Mouse (Mus musculus): Measurements from ENCODE around the gene Cln5. TPM values are rescaled to one million over a fixed set of nuclear protein-coding genes. Genes with fewer than 3 reads are reported as not detected.

The Cln5 gene
- 70.2 and 73.2 TPM in 2 replicates for total RNA-seq (2017)

- ATAC-seq (ENCODE audit: extremely low read depth, insufficient number of reproducible peaks, low FRiP score, poor library complexity, severe bottlenecking): peak; percentile 76
Measured at GRCm38 (mm10) chr14:103069864-103070611, at the start of gene Cln5. Gene Cln5, plus strand, starts transcription at chr14:103070216.

DNA sequence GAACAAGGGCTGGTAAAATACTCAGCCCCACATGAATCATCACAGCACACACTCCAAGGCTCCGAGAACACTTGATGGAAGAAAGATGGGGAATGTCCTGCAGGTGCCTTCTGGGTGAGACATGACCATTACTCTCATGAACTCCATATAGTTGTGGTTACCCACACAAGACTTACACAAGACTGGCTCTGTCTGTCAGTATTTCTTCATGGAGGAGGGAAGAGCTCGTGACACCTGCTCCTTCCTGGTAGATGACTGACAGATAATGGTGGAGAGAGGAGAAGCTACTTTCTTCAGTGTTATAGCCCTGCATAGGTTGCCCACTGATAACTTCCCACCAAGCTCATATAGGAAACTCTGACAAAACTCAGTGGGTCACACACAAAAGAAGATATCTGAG is 40.8 kb upstream of the Cln5 start:
- peak; percentile 69 for ATAC-seq (ENCODE audit: extremely low read depth, insufficient number of reproducible peaks, low FRiP score, poor library complexity, severe bottlenecking)

GRCm38 (mm10) chr14:103033271-103033823 is 36.7 kb upstream of the Cln5 start:
- peak; percentile 81 for ATAC-seq (ENCODE audit: extremely low read depth, insufficient number of reproducible peaks, low FRiP score, poor library complexity, severe bottlenecking)

- peak; percentile 18; the same call in 1 of the 2 replicates for ATAC-seq (ENCODE audit: extremely low read depth, insufficient number of reproducible peaks, low FRiP score, poor library complexity, severe bottlenecking)
Measured at GRCm38 (mm10) chr14:103034076-103034475, 35.9 kb upstream of the Cln5 start.

DNA sequence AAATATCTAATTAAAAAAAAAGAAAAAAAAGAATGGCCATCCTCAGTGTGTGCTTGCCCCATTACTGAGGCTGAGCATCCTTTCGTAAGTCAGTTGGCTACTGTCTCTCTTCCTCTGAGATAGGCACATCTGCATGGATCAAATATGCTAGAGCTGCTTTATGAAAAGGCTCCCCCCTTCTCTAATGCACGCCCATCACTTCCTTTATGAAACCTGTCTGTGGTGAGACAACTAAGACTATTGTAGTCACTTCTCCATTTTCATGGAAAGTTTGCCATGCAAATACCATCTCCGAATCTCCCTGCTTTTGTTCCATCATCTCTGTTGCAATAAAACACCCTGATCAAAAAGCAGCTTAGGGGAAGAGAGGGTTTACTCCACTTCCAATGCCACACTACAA is 33.0 kb upstream of the Cln5 start:
- ATAC-seq (ENCODE audit: extremely low read depth, insufficient number of reproducible peaks, low FRiP score, poor library complexity, severe bottlenecking): peak; percentile 78

DNA sequence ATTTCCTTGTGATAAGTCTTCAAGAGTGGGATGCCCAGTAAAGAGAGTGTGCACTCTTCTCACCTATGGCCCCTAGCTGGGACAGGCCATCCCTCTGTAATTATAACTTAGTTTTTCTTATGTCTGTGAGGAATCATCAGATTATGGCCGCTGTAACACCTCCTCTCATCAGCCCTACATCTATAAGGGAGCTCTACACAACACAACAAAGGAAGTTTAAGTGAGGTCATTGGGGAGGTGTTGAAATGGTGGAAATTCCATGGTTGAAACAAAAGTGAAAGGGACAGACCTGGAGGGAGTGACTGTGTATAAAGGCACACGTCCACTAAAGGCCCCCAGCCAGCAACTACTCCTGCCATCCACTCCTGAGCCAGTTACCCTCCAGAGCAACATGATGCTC is 23.3 kb upstream of the Cln5 start, which contains the start of gene Acod1:
Gene Acod1, plus strand, starts transcription at position 301 of the 400 bp plus-strand sequence.
- ATAC-seq (ENCODE audit: extremely low read depth, insufficient number of reproducible peaks, low FRiP score, poor library complexity, severe bottlenecking): peak; percentile 40; the same call in 1 of the 2 replicates

DNA sequence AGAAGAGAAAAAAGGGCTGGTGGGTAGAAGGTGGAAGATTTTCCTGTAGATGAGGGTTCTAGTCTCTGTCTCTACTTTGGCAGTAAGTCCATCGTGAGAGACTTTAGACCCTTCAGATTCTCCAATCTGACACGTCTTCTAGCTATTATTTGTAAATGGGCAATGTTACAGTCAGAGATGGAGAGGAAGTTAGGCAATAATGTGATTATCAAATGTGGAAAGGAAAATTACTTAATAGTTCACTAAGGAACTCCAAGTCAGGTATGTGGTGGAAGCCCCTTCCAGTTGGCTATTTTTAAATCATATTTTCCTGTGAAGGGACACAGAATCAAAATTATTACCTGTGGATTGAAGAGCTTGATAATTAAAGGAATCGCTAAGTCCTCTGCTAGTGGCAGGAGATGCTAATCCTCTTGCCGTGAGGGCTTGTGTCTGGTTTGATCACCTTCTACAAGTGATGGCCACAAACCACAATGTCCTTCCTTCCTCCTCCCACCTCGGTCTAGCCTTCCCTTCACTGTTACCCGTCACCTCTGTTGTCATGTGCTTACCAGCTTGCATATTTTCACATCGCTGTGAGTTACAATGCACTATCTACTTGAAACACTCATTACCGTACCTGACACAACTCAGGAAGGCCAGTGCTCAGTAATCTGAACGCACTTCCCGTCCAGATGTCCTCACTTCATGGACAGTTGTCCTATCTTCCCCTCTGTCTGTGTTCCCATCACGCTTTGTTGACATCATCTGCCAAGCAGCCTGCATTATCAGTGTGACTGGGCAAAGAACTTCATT is 21.5 kb upstream of the Cln5 start:
- ATAC-seq (ENCODE audit: extremely low read depth, insufficient number of reproducible peaks, low FRiP score, poor library complexity, severe bottlenecking): peak; percentile 78

- peak; percentile 85 for ATAC-seq (ENCODE audit: extremely low read depth, insufficient number of reproducible peaks, low FRiP score, poor library complexity, severe bottlenecking)
Measured at GRCm38 (mm10) chr14:103051159-103051769, 18.8 kb upstream of the Cln5 start.

DNA sequence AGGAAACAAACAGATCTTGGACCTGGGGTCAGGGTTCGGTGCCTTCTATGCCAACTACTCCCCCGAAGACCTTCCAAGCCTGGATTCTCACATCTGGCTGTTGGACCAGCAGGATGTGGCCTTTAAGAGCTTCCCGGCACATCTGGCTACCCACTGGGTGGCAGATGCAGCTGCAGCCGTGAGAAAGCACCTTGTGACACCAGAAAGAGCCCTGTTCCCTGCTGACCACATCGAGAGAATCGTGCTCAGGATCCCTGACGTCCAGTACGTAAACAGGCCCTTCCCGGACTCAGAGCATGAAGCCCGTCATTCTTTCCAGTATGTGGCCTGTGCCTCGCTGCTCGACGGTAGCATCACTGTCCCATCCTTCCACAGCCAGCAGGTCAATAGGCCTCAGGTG is 15.3 kb upstream of the Cln5 start:
- no peak for ATAC-seq (ENCODE audit: extremely low read depth, insufficient number of reproducible peaks, low FRiP score, poor library complexity, severe bottlenecking)

GRCm38 (mm10) chr14:103056601-103057000 is 13.4 kb upstream of the Cln5 start:
- ATAC-seq (ENCODE audit: extremely low read depth, insufficient number of reproducible peaks, low FRiP score, poor library complexity, severe bottlenecking): no peak

DNA sequence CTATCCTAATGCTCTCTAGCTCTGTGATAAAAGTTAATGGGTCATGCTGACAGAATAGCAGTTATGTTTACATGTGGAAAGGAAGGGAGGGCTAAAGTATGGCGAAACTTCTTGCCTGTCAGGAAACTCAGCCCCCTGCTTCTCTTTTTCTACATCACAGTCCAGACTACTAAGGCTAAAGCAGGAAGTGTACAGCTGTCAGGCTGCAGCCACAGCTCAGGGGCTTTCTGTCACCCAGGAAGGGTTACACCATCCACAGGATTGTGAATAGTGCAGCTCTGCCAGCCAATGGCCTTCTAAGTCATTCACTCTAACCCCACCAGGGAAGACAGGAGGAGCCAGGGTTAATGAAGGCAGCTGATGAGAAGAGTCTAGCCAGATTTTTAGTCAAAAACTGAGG is 11.0 kb upstream of the Cln5 start:
- peak; percentile 91 for ATAC-seq (ENCODE audit: extremely low read depth, insufficient number of reproducible peaks, low FRiP score, poor library complexity, severe bottlenecking)

GRCm38 (mm10) chr14:103059495-103059894 is 10.5 kb upstream of the Cln5 start:
- ATAC-seq (ENCODE audit: extremely low read depth, insufficient number of reproducible peaks, low FRiP score, poor library complexity, severe bottlenecking): peak; percentile 43; the same call in 1 of the 2 replicates

DNA sequence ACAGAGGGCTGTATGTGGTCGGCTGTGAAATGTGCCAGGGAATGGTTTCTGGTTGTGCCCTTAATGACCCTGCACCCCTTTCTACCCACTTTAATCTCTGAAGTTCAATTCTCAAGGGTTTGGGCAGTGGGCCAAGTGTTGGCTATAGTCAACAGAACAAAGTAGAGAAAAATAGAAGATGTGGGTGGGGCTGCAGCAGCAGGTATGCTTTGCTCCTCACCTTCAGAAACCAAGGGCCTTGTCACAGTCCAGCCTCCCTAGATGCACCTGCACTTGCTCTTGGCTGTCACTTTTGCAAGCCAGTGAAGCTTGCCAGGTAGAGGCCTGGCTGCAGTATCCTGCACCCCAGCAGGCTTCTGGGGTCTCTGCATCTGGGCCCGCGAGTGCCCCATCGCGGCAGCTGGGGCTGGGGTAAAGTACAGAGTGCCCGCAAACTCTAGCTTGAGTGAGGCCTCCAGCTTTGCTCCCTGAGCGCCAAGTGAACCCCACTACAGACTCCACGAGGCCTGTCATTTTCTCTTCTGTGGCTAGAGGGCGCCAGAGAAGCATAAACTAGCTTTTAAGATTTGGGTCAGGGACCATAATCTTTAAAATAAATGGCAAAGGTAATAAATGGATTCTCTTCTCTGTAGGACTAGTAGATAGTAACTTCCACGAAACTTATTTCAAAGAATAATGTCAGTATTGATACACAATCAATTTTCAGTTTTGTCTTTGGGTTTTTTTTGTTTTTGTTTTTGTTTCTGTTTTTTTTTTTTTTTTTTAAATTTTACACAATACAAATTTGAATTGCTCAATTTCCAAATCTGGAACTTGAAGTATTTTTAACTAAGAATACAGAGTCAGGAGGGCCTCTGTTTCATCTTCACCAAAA is 4.5 kb upstream of the Cln5 start:
- ATAC-seq (ENCODE audit: extremely low read depth, insufficient number of reproducible peaks, low FRiP score, poor library complexity, severe bottlenecking): peak; percentile 51

DNA sequence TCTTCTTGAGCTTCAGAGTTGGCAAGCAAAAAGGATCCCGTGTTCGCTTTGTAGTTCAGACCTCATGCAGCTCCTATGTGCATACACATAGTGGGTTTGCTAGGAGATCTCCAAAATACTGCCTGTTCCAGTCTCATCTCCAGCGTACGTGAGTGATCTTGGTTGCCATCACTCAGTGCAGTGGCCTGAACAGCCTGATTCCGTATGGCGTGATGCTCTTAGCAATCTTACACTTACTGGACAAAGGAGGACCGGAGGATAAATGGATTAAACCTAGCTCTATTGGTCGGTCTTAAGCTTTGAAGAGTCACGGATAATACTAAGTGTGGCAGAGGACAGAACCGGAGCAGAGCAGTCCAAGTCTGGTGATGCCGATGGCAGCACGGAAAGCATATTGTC is 552 bp upstream of the Cln5 start:
- ATAC-seq (ENCODE audit: extremely low read depth, insufficient number of reproducible peaks, low FRiP score, poor library complexity, severe bottlenecking): no peak

GRCm38 (mm10) chr14:103070790-103071189 is 774 bp downstream of the Cln5 start:
- ATAC-seq (ENCODE audit: extremely low read depth, insufficient number of reproducible peaks, low FRiP score, poor library complexity, severe bottlenecking): no peak

- no peak for ATAC-seq (ENCODE audit: extremely low read depth, insufficient number of reproducible peaks, low FRiP score, poor library complexity, severe bottlenecking)
Measured at GRCm38 (mm10) chr14:103071471-103071870, 1.5 kb downstream of the Cln5 start.

- no peak for ATAC-seq (ENCODE audit: extremely low read depth, insufficient number of reproducible peaks, low FRiP score, poor library complexity, severe bottlenecking)
Measured at GRCm38 (mm10) chr14:103072731-103073130, 2.7 kb downstream of the Cln5 start.

DNA sequence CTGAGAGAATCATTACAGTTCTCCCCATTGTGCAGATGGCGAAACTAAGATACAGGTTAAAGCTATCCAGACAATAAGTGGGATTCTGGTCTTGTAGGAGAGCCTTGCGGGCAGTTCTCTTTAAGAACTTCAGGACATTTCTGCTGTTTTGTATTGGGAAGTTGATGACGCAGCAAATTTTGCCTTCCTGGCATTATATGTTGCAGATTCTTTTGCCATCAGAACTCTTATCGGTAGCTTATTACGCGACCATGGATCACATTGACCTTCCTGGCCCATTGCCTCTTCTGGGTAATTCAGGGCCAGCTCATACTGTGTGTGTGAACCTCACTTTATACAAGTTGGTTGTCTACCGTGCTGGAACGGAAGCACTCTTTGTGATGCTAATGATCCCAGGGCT is 3.8 kb downstream of the Cln5 start:
- no peak for ATAC-seq (ENCODE audit: extremely low read depth, insufficient number of reproducible peaks, low FRiP score, poor library complexity, severe bottlenecking)
